Mouse (Mus musculus) heart, embryonic 12.5 days (tissue): ENCODE results near the gene Rps10. TPM values are rescaled to one million over a fixed set of nuclear protein-coding genes. Genes with fewer than 3 reads are reported as not detected.

Experiments
- ATAC-seq: fragments of 200-750 bp; cut with Nextera tagmentation; 2 replicates; pipeline ENCODE4 v1.8.0; 2017; ENCODE audit warnings: moderate TSS enrichment, moderate library complexity; ENCODE audit not compliant: insufficient number of reproducible peaks, low FRiP score
- H3K27ac ChIP-seq: fragments of 300-500 bp; sonication (generic); 2 replicates; pipeline ENCODE4 v1.5.1; 2016; ENCODE audit warnings: mild to moderate bottlenecking, moderate library complexity; ENCODE audit not compliant: poor library complexity, severe bottlenecking
- H3K27me3 ChIP-seq: fragments of 300-500 bp; sonication (generic); replicated peaks from 2 replicates; pipeline ENCODE4 v1.6.1; 2016; ENCODE audit warnings: mild to moderate bottlenecking, moderate library complexity
- H3K36me3 ChIP-seq: fragments of 300-500 bp; sonication (generic); 2 replicates; pipeline ENCODE4 v1.6.1; 2016; ENCODE audit warnings: mild to moderate bottlenecking, moderate library complexity
- H3K4me1 ChIP-seq: fragments of 300-500 bp; sonication (generic); replicated peaks from 2 replicates; pipeline ENCODE4 v1.6.1; 2016; ENCODE audit warnings: mild to moderate bottlenecking
- H3K4me2 ChIP-seq: fragments of 300-500 bp; sonication (generic); 2 replicates; pipeline ENCODE4 v1.6.1; 2016; ENCODE audit warnings: mild to moderate bottlenecking, moderate library complexity
- H3K4me3 ChIP-seq: fragments of 300-500 bp; sonication (generic); 2 replicates; pipeline ENCODE4 v1.5.1; 2016; ENCODE audit warnings: mild to moderate bottlenecking
- H3K9ac ChIP-seq: fragments of 300-500 bp; sonication (generic); 2 replicates; pipeline ENCODE4 v1.6.1; 2016; ENCODE audit warnings: mild to moderate bottlenecking, moderate library complexity
- H3K9me3 ChIP-seq: fragments of 300-500 bp; sonication (generic); replicated peaks from 2 replicates; pipeline ENCODE4 v1.6.1; 2016; ENCODE audit warnings: mild to moderate bottlenecking, moderate library complexity
- WGBS: fragments of 180-500 bp; shearing (Covaris S2); methylation state at CpG from one replicate; pipeline ENCODE4 v1.1.7; 2016; 5-methylcytosine and 5-hydroxymethylcytosine counted together
- polyA plus RNA-seq: library from polyadenylated mRNA; unstranded; fragments of >200 nt; fragmentation: Nextera tagmentation; extraction: Ambion mirVana; gene quantifications from 2 replicates; pipeline ENCODE4 v1.2.1, GENCODE M21; 2016

Rps10 gene
- polyA plus RNA-seq, 1 experiment from 2014 or later: 625 TPM

- H3K4me1 ChIP-seq: peaks cover 90% of the 10 kb centered on the region
- H3K36me3 ChIP-seq: peaks cover 48% of the 10 kb centered on the region
- H3K9ac ChIP-seq: 0 out of 2 replicates have a peak overlapping the region, but pooled peaks have one; percentile 42
- no peaks in the 10 kb centered on the region for H3K9me3 ChIP-seq
- H3K27ac ChIP-seq: peak overlapping the region; percentile 58; the same call in 1 of the 2 replicates
- ATAC-seq: no peak
- WGBS: 89% methylated on average over 12 of the region's 12 CpGs
- H3K4me2 ChIP-seq: no peak overlapping the region
- no peak overlapping the region for H3K4me3 ChIP-seq
- no peaks in the 10 kb centered on the region for H3K27me3 ChIP-seq
These were observed 44.5 kb downstream of the Rps10 start for GRCm38 (mm10) chr17:27591826-27592564.

- Histone ChIP-seq H3K27me3 (no peaks in the 10 kb centered on the region), H3K4me2 (no peak overlapping the region), H3K4me1 (peaks cover 80% of the 10 kb centered on the region), H3K9me3 (no peaks in the 10 kb centered on the region), H3K9ac (0 out of 2 replicates have a peak overlapping the region, but pooled peaks have one; percentile 23), H3K4me3 (no peak overlapping the region), H3K36me3 (peaks cover 37% of the 10 kb centered on the region), H3K27ac (peak overlapping the region; percentile 12; the same call in 1 of the 2 replicates)
- 47% methylated on average over 8 of the region's 8 CpGs for WGBS
- ATAC-seq: no peak
These were observed 48.2 kb downstream of the Rps10 start for GRCm38 (mm10) chr17:27588231-27588630.

- Histone ChIP-seq H3K27ac (peak overlapping the region; percentile 85), H3K4me2 (peak overlapping the region; percentile 24; the same call in 1 of the 2 replicates), H3K9ac (peak overlapping the region; percentile 43; the same call in 1 of the 2 replicates), H3K9me3 (no peaks in the 10 kb centered on the region), H3K36me3 (peaks cover 37% of the 10 kb centered on the region), H3K4me3 (no peak overlapping the region), H3K27me3 (no peaks in the 10 kb centered on the region), H3K4me1 (peaks cover 75% of the 10 kb centered on the region)
- 42% methylated on average over 12 of the region's 12 CpGs for WGBS
- peak; percentile 26; the same call in 1 of the 2 replicates for ATAC-seq
These were observed 49.2 kb downstream of the Rps10 start for GRCm38 (mm10) chr17:27587252-27587651.

- Histone ChIP-seq H3K4me1 (peaks cover 69% of the 10 kb centered on the region), H3K36me3 (peaks cover 39% of the 10 kb centered on the region), H3K27ac (peak overlapping the region; percentile 85), H3K4me3 (no peak overlapping the region), H3K9ac (peak overlapping the region; percentile 43; the same call in 1 of the 2 replicates), H3K27me3 (no peaks in the 10 kb centered on the region), H3K9me3 (no peaks in the 10 kb centered on the region), H3K4me2 (peak overlapping the region; percentile 24; the same call in 1 of the 2 replicates)
- ATAC-seq: no peak
- 48% methylated on average over 9 of the region's 9 CpGs for WGBS
These were observed 49.8 kb downstream of the Rps10 start for GRCm38 (mm10) chr17:27586661-27587060.

GRCm38 (mm10) chr17:27583185-27583894, 53.1 kb downstream of the Rps10 start:
- 75% methylated on average over 13 of the region's 13 CpGs for WGBS
- Histone ChIP-seq H3K4me3 (no peak overlapping the region), H3K9ac (no peak overlapping the region), H3K27ac (no peak overlapping the region), H3K27me3 (no peaks in the 10 kb centered on the region), H3K9me3 (no peaks in the 10 kb centered on the region), H3K4me2 (no peak overlapping the region), H3K4me1 (peaks cover 46% of the 10 kb centered on the region), H3K36me3 (peaks cover 69% of the 10 kb centered on the region)
- no peak for ATAC-seq

Other genes starting within 250 kb of the Rps10 start
- 0.08 and 0.10 TPM in 2 replicates for gene Grm4, start 115.3 kb downstream of the Rps10 start, polyA plus RNA-seq
- 188 and 194 TPM in 2 replicates for gene Hmga1, start 80.2 kb downstream of the Rps10 start, polyA plus RNA-seq
- 13.2 and 14.9 TPM in 2 replicates for gene AI413582, start 70.9 kb downstream of the Rps10 start, polyA plus RNA-seq
- 106 and 110 TPM in 2 replicates for gene Nudt3, start 13.2 kb downstream of the Rps10 start, polyA plus RNA-seq
- not detected in 2 replicates for gene RPS10-NUDT3, start 1.4 kb downstream of the Rps10 start, polyA plus RNA-seq
- 1.4 and 1.7 TPM in 2 replicates for gene Pacsin1, start 18.8 kb upstream of the Rps10 start, polyA plus RNA-seq
- gene Spdef, start 92.3 kb upstream of the Rps10 start, polyA plus RNA-seq: 0.18 TPM in 1 of 2 replicates, not detected in the other
- 14.8 and 15.1 TPM in 2 replicates for gene D17Wsu92e, start 184.0 kb upstream of the Rps10 start, polyA plus RNA-seq
- gene Snrpc, start 201.5 kb upstream of the Rps10 start, polyA plus RNA-seq: 221 and 222 TPM in 2 replicates
- gene Uhrf1bp1, start 219.8 kb upstream of the Rps10 start, polyA plus RNA-seq: 6.4 and 7.2 TPM in 2 replicates